Mouse (Mus musculus) midbrain, postnatal 0 days (tissue): ENCODE data around the gene Acadsb. TPM values are rescaled to one million over a fixed set of nuclear protein-coding genes. Genes with fewer than 3 reads are reported as not detected.
A peak's percentile ranks its signal among the peaks of the same experiment; 100 is the strongest.

ENCODE experiments used
- ATAC-seq: fragments of 200-750 bp; cut with Nextera tagmentation; 2 replicates; pipeline ENCODE4 v1.8.0; 2017; ENCODE audit warnings: moderate number of reproducible peaks, mild to moderate bottlenecking, moderate TSS enrichment, moderate library complexity; ENCODE audit not compliant: low FRiP score
- DNase-seq: peaks from one replicate; pipeline ENCODE4 v3.0.0-alpha.2; 2015; ENCODE audit warnings: low spot score
- H3K27ac ChIP-seq: fragments of 300-500 bp; sonication (generic); 2 replicates; pipeline ENCODE4 v1.5.1; 2014; ENCODE audit warnings: low read depth, mild to moderate bottlenecking, low read length, mixed read lengths
- H3K27me3 ChIP-seq: fragments of 300-500 bp; sonication (generic); 2 replicates; pipeline ENCODE4 v1.6.1; 2014; ENCODE audit warnings: low read length, control low read depth, mixed read lengths; ENCODE audit not compliant: insufficient read depth
- H3K36me3 ChIP-seq: fragments of 300-500 bp; sonication (generic); 2 replicates; pipeline ENCODE4 v1.6.1; 2014; ENCODE audit warnings: low read length, control low read depth, mixed read lengths; ENCODE audit not compliant: insufficient read depth
- H3K4me1 ChIP-seq: fragments of 300-500 bp; sonication (generic); 2 replicates; pipeline ENCODE4 v1.6.1; 2014; ENCODE audit warnings: mild to moderate bottlenecking, control low read depth, antibody characterized with exemption, low read length, mixed read lengths; ENCODE audit not compliant: insufficient read depth
- H3K4me2 ChIP-seq: fragments of 300-500 bp; sonication (generic); 2 replicates; pipeline ENCODE4 v1.6.1; 2014; ENCODE audit warnings: low read depth, mild to moderate bottlenecking, low read length, mixed read lengths; ENCODE audit not compliant: poor library complexity, severe bottlenecking
- H3K4me3 ChIP-seq: fragments of 300-500 bp; sonication (generic); 2 replicates; pipeline ENCODE4 v1.5.1; 2014; ENCODE audit warnings: low read depth, mild to moderate bottlenecking, low read length, moderate library complexity
- H3K9ac ChIP-seq: fragments of 300-500 bp; sonication (generic); replicated peaks from 2 replicates; pipeline ENCODE4 v1.6.1; 2014; ENCODE audit warnings: mild to moderate bottlenecking, low read length, moderate library complexity, mixed read lengths; ENCODE audit not compliant: poor library complexity, severe bottlenecking
- H3K9me3 ChIP-seq: fragments of 300-500 bp; sonication (generic); 2 replicates; pipeline ENCODE4 v1.6.1; 2016; ENCODE audit warnings: low read length, control low read depth
- CTCF ChIP-seq: IDR thresholded peaks from 2 replicates; pipeline ENCODE4 v1.5.1; 2016; ENCODE audit warnings: antibody characterized with exemption, mild to moderate bottlenecking
- WGBS: fragments of 180-500 bp; shearing (Covaris S2); extraction: QIAGEN DNeasy Blood & Tissue Kit; methylation state at CpG from one replicate; pipeline ENCODE4 v1.1.7; 2014; 5-methylcytosine and 5-hydroxymethylcytosine counted together
- polyA plus RNA-seq: library from polyadenylated mRNA; unstranded; fragments of >200 nt; fragmentation: Nextera tagmentation; extraction: Ambion mirVana; gene quantifications from 2 replicates; pipeline ENCODE4 v1.2.1, GENCODE M21; 2015
- total RNA-seq: library from RNA; depleted of rRNA; stranded (reverse); fragments of >200 nt; gene quantifications from 2 replicates; pipeline ENCODE4 v1.2.3, GENCODE M21; 2014; rRNA removed

Acadsb gene
- total and polyA plus RNA-seq, 2 experiments from 2014 or later, result 36.2 to 73.2 TPM

DNA sequence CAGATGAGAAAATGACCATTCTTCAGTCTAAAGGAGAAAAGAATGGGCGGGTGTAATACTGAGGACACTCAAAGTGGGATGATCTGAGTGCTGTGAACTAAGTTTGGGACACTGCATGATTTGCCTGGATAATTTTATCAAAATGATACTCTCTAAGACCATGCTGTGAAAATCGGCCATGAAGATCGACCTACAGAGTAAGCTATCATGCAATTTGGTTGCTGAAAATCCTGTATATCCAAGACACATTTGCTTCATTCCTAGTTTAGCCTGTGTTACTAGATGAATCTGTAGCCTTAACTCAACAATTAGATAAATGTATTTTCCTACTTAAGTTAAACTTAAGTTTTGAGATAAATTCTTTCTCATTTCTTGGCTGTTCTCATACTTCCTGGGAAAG is 56.9 kb downstream of the Acadsb start:
- no peak overlapping the region for H3K4me3 ChIP-seq
- H3K9ac ChIP-seq, result no peak overlapping the region
- no peaks in the 10 kb centered on the region for H3K27me3 ChIP-seq
- WGBS, result 91% methylated on average over 3 of the region's 3 CpGs
- H3K4me2 ChIP-seq, result no peak overlapping the region
- no peak for TF ChIP-seq CTCF
- no peaks in the 10 kb centered on the region for H3K36me3 ChIP-seq
- H3K9me3 ChIP-seq, result no peaks in the 10 kb centered on the region
- no peaks in the 10 kb centered on the region for H3K4me1 ChIP-seq
- DNase-seq, result no peak
- no peak for ATAC-seq
- H3K27ac ChIP-seq, result no peak overlapping the region

DNA sequence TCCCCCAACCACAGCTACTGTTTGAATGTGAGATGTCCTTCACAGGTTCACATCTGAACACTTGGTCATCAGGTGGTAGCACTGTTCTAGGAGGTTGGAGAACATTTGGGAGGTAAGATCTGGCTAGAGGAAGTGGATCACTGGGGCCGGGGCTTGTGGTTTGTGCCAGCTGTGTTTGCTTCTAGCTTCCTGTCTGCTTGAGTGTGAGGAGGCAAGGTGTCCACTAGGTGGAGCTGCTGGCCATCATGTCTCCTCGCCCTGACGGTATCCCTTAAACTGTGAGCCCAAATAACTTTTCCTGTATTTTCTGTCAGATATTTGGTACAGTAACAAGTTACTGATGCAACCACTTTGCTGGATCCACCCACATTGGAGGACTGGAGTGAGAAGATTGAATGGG is 59.1 kb downstream of the Acadsb start:
- Histone ChIP-seq H3K4me1 (no peaks in the 10 kb centered on the region), H3K27ac (no peak overlapping the region), H3K36me3 (no peaks in the 10 kb centered on the region), H3K4me3 (no peak overlapping the region), H3K4me2 (no peak overlapping the region), H3K9ac (no peak overlapping the region), H3K27me3 (no peaks in the 10 kb centered on the region), H3K9me3 (no peaks in the 10 kb centered on the region)
- peak; percentile 29; the same call in 1 of the 2 replicates for TF ChIP-seq CTCF
- no peak for ATAC-seq
- 71% methylated on average over 3 of the region's 3 CpGs for WGBS
- DNase-seq, result no peak

DNA sequence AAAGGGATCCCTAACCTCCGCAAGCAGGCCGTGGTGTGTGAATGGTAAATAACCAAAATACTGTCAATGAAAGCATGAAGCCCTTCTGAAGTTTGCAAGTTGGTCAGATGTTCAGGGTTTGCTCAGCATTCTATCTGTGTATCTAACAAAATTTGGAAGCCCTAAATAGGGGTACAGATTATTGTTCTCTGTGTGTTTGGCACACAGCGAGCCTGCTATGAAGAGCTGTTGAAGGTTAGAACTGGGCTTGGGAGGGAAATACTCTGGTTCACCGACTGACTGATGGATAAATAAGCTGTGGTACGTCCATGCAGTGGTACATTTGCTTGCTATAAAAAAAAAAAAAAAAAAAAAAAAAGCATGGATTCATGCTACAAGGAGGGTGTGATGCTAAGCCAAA is 61.1 kb downstream of the Acadsb start:
- TF ChIP-seq CTCF, result no peak
- H3K4me2 ChIP-seq, result no peak overlapping the region
- H3K27me3 ChIP-seq, result no peaks in the 10 kb centered on the region
- H3K27ac ChIP-seq, result no peak overlapping the region
- no peak for DNase-seq
- H3K4me3 ChIP-seq, result no peak overlapping the region
- no peak for ATAC-seq
- WGBS, result 91% methylated on average over 5 of the region's 5 CpGs
- H3K9ac ChIP-seq, result no peak overlapping the region
- no peaks in the 10 kb centered on the region for H3K36me3 ChIP-seq
- H3K4me1 ChIP-seq, result no peaks in the 10 kb centered on the region
- no peaks in the 10 kb centered on the region for H3K9me3 ChIP-seq

DNA sequence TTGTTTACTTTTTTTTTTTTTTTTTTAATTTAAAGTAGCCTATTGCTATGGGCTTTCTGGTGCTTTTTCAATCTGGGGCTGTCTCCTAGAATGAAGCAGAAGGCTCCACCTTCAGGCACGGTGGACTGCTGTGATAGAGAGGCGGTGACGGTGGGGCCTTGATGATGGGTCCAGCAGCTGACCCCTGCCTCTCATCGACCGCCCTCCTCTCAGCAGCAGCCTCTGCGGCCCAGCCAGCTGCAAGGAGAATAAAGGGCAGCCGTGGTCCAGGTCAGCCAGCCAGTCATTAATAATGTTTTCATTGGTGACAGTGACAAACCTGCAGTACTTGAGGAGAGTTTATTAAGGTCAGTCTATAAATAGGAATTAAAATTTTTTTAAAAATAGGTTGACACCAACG is 66.7 kb downstream of the Acadsb start:
- Histone ChIP-seq H3K4me2 (no peak overlapping the region), H3K27me3 (no peaks in the 10 kb centered on the region), H3K4me1 (no peaks in the 10 kb centered on the region), H3K9ac (no peak overlapping the region), H3K27ac (no peak overlapping the region), H3K36me3 (no peaks in the 10 kb centered on the region), H3K4me3 (no peak overlapping the region), H3K9me3 (no peaks in the 10 kb centered on the region)
- no peak for DNase-seq
- no peak for ATAC-seq
- 24% methylated on average over 8 of the region's 8 CpGs for WGBS
- no peak for TF ChIP-seq CTCF

DNA sequence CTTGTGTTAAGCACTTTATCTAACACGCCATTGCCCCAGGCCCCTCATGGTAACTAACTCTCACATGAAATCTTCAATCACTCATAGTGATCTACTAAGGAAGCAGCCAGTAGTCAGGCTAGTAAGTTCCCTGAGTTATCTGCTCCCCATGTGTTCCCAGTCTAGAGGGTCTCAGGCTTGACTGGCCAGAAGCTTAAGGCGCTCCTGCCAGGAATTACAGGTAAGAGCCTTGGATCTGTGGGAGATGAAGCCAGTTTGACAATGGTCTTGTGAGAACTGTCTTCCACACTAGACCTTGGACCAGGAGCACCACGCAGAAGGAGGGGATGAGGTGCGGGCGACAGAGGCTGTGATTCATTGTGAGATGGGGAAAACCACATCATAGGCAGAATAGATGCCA is 68.0 kb downstream of the Acadsb start:
- no peaks in the 10 kb centered on the region for H3K4me1 ChIP-seq
- 94% methylated on average over 5 of the region's 5 CpGs for WGBS
- no peak overlapping the region for H3K4me2 ChIP-seq
- ATAC-seq (no peak), DNase-seq (no peak)
- H3K9me3 ChIP-seq, result no peaks in the 10 kb centered on the region
- TF ChIP-seq CTCF, result no peak
- H3K36me3 ChIP-seq, result no peaks in the 10 kb centered on the region
- H3K27ac ChIP-seq, result no peak overlapping the region
- no peaks in the 10 kb centered on the region for H3K27me3 ChIP-seq
- no peak overlapping the region for H3K9ac ChIP-seq
- H3K4me3 ChIP-seq, result no peak overlapping the region

Other genes with a start within 250 kb of the Acadsb start
- gene 5430419D17Rik, start 236.2 kb upstream of the Acadsb start, total RNA-seq, result under 0.01 TPM in 1 of 2 replicates, not detected in the other
- gene 5430419D17Rik, start 236.2 kb upstream of the Acadsb start, polyA plus RNA-seq, result not detected in 2 replicates
- not detected in 2 replicates for gene Cuzd1, start 88.3 kb upstream of the Acadsb start, total RNA-seq
- 0.06 and 0.07 TPM in 2 replicates for gene Cuzd1, start 88.3 kb upstream of the Acadsb start, polyA plus RNA-seq
- gene Fam24b, start 81.1 kb upstream of the Acadsb start, total RNA-seq, result not detected in 2 replicates
- not detected in 2 replicates for gene Fam24b, start 81.1 kb upstream of the Acadsb start, polyA plus RNA-seq
- gene Fam24a, start 76.7 kb upstream of the Acadsb start, total RNA-seq, result not detected in 2 replicates
- gene Fam24a, start 76.7 kb upstream of the Acadsb start, polyA plus RNA-seq, result 0.66 TPM in 1 of 2 replicates, not detected in the other
- 16.2 and 28.7 TPM in 2 replicates for gene 2310057M21Rik, start 47.8 kb upstream of the Acadsb start, total RNA-seq
- gene 2310057M21Rik, start 47.8 kb upstream of the Acadsb start, polyA plus RNA-seq, result 24.9 and 28.1 TPM in 2 replicates
- 36.6 and 44.5 TPM in 2 replicates for gene Pstk, start 39.5 kb upstream of the Acadsb start, total RNA-seq
- 54.3 and 55.0 TPM in 2 replicates for gene Pstk, start 39.5 kb upstream of the Acadsb start, polyA plus RNA-seq
- 11.8 and 19.9 TPM in 2 replicates for gene Ikzf5, start 80 bp upstream of the Acadsb start, total RNA-seq
- gene Ikzf5, start 80 bp upstream of the Acadsb start, polyA plus RNA-seq, result 9.5 and 10.8 TPM in 2 replicates
- gene Hmx3, start 132.3 kb downstream of the Acadsb start, total RNA-seq, result 0.80 and 0.88 TPM in 2 replicates
- gene Hmx3, start 132.3 kb downstream of the Acadsb start, polyA plus RNA-seq, result 0.86 and 1.2 TPM in 2 replicates
- gene Hmx2, start 138.2 kb downstream of the Acadsb start, total RNA-seq, result 0.71 and 1.3 TPM in 2 replicates
- gene Hmx2, start 138.2 kb downstream of the Acadsb start, polyA plus RNA-seq, result 0.66 and 1.0 TPM in 2 replicates
- 101 and 106 TPM in 2 replicates for gene Bub3, start 149.6 kb downstream of the Acadsb start, total RNA-seq
- 120 and 125 TPM in 2 replicates for gene Bub3, start 149.6 kb downstream of the Acadsb start, polyA plus RNA-seq